Mouse (Mus musculus): ENCODE results near the gene Hmg20b. TPM values are rescaled to one million over a fixed set of nuclear protein-coding genes. Genes with fewer than 3 reads are reported as not detected.
A peak's percentile ranks its signal among the peaks of the same experiment; 100 is the strongest.

The Hmg20b gene
- polyA plus RNA-seq, 1 experiment from 2014 or later = 72.2 TPM

- peak within 1 kb of the TSS; percentile 84 for H3K4me2 ChIP-seq (replicated peaks; ENCODE audit: low read depth)
- DNase-seq (ENCODE audit: low spot score) = no peak
- no peak; the same call in 1 of the 2 replicates for ATAC-seq (ENCODE audit: low FRiP score, low TSS enrichment)
- peak within 1 kb of the TSS; percentile 77 for H3K27ac ChIP-seq (replicated peaks)
- TF ChIP-seq CTCF (IDR thresholded peaks at IDR 0.05; ENCODE audit: low read depth) = no peak
- no peak for TF ChIP-seq EP300 (optimal IDR thresholded peaks at IDR 0.05)
- H3K4me3 ChIP-seq (ENCODE audit: low read depth, low read length) = peak within 1 kb of the TSS; percentile 86
- H3K27me3 ChIP-seq (ENCODE audit: control insufficient read depth, insufficient read depth, low read length) = no peaks in the 10 kb centered on the region
- peaks cover 13% of the 10 kb centered on the region for H3K4me1 ChIP-seq (replicated peaks; ENCODE audit: control insufficient read depth, insufficient read depth)
- no peaks in the 10 kb centered on the region for H3K9me3 ChIP-seq (ENCODE audit: control insufficient read depth, low read length)
- peaks cover 5% of the 10 kb centered on the region; the same call in 1 of the 2 replicates for H3K36me3 ChIP-seq (ENCODE audit: control insufficient read depth, insufficient read depth, low read length)
- WGBS = under 1% methylated on average over 53 of the region's 59 CpGs
- H3K9ac ChIP-seq (ENCODE audit: low read length) = peak within 1 kb of the TSS; percentile 91
Observed at GRCm38 (mm10) chr10:81377793-81378552, 27.7 kb upstream of the Hmg20b start, which contains the start of gene Fzr1. Fzr1 (minus strand) TSS chr10:81378516.

- no peak for DNase-seq (ENCODE audit: low spot score)
Observed at GRCm38 (mm10) chr10:81377362-81377664, 27.0 kb upstream of the Hmg20b start.

DNA sequence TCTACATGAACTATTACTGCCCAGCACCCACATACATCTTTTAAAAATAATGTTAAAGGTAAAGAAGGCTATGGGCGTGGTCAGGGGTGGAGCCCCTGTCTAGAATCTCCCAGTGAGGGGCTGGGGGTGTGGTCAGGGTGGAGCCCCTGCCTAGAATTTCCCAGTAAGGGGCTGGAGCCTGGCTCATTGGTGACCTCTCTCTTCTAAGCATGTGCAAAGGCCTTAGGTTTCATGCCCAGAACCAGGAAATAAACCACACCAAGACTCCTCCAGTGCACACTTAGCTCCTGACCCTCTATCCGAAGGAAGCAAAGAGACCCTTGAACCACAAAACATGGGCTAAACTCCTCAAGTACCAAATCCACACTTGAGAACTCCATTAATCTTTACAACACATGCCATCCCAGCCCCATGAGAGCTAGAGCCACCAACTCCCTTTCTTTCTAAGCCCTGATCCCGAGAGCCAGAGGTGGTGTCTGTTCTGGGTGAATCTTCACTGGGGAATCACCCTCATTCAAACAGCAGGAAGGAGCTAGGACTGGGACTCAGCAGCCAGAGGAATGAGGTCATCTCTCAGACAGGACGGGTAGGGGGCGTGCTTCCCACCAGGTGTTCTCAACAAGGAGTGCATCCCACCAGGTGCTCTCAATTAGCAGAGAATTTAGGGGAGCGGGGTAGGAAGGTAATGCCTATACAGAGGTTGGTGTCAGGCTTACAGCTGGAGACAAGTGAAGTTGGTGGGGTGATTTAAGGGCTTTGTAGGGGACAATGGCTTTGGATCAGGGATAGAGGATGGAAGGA is 26.5 kb upstream of the Hmg20b start:
- peak overlapping the region; percentile 84 for H3K4me2 ChIP-seq (replicated peaks; ENCODE audit: low read depth)
- 28% methylated on average over 6 of the region's 6 CpGs for WGBS
- peaks cover 13% of the 10 kb centered on the region for H3K4me1 ChIP-seq (replicated peaks; ENCODE audit: control insufficient read depth, insufficient read depth)
- no peak for TF ChIP-seq EP300 (optimal IDR thresholded peaks at IDR 0.05)
- 0 out of 2 replicates have a peak, but pooled peaks have one; percentile 23 for TF ChIP-seq CTCF (IDR thresholded peaks at IDR 0.05; ENCODE audit: low read depth)
- H3K4me3 ChIP-seq (ENCODE audit: low read depth, low read length) = peak overlapping the region; percentile 86
- peak overlapping the region; percentile 91 for H3K9ac ChIP-seq (ENCODE audit: low read length)
- H3K9me3 ChIP-seq (ENCODE audit: control insufficient read depth, low read length) = no peaks in the 10 kb centered on the region
- peaks cover 5% of the 10 kb centered on the region; the same call in 1 of the 2 replicates for H3K36me3 ChIP-seq (ENCODE audit: control insufficient read depth, insufficient read depth, low read length)
- ATAC-seq (ENCODE audit: low FRiP score, low TSS enrichment) = no peak
- peak overlapping the region; percentile 77 for H3K27ac ChIP-seq (replicated peaks)
- DNase-seq (ENCODE audit: low spot score) = peak; percentile 63
- H3K27me3 ChIP-seq (ENCODE audit: control insufficient read depth, insufficient read depth, low read length) = no peaks in the 10 kb centered on the region

More at GRCm38 (mm10) chr10:81377362-81377664, 27.0 kb upstream of the Hmg20b start:
- Histone ChIP-seq H3K9me3 (ENCODE audit: control insufficient read depth, low read length) (no peaks in the 10 kb centered on the region), H3K4me1 (replicated peaks; ENCODE audit: control insufficient read depth, insufficient read depth) (peaks cover 13% of the 10 kb centered on the region), H3K27ac (replicated peaks) (peak overlapping the region; percentile 77), H3K9ac (ENCODE audit: low read length) (peak overlapping the region; percentile 91), H3K27me3 (ENCODE audit: control insufficient read depth, insufficient read depth, low read length) (no peaks in the 10 kb centered on the region), H3K4me3 (ENCODE audit: low read depth, low read length) (peak overlapping the region; percentile 86), H3K36me3 (ENCODE audit: control insufficient read depth, insufficient read depth, low read length) (peaks cover 5% of the 10 kb centered on the region; the same call in 1 of the 2 replicates), H3K4me2 (replicated peaks; ENCODE audit: low read depth) (peak overlapping the region; percentile 84)
- no peak for ATAC-seq (ENCODE audit: low FRiP score, low TSS enrichment)
- WGBS = 32% methylated on average over 2 of the region's 2 CpGs
- no peak for TF ChIP-seq CTCF (IDR thresholded peaks at IDR 0.05; ENCODE audit: low read depth)
- TF ChIP-seq EP300 (optimal IDR thresholded peaks at IDR 0.05) = no peak

- no peak overlapping the region for H3K4me3 ChIP-seq (ENCODE audit: low read depth, low read length)
- H3K36me3 ChIP-seq (ENCODE audit: control insufficient read depth, insufficient read depth, low read length) = peaks cover 14% of the 10 kb centered on the region
- H3K27me3 ChIP-seq (ENCODE audit: control insufficient read depth, insufficient read depth, low read length) = no peaks in the 10 kb centered on the region
- TF ChIP-seq EP300 (optimal IDR thresholded peaks at IDR 0.05) (no peak), CTCF (IDR thresholded peaks at IDR 0.05; ENCODE audit: low read depth) (no peak)
- no peak overlapping the region for H3K4me2 ChIP-seq (replicated peaks; ENCODE audit: low read depth)
- peaks cover 13% of the 10 kb centered on the region for H3K4me1 ChIP-seq (replicated peaks; ENCODE audit: control insufficient read depth, insufficient read depth)
- ATAC-seq (ENCODE audit: low FRiP score, low TSS enrichment) (no peak), DNase-seq (ENCODE audit: low spot score) (no peak)
- WGBS = 93% methylated on average over 10 of the region's 10 CpGs
- no peak overlapping the region for H3K9ac ChIP-seq (ENCODE audit: low read length)
- H3K9me3 ChIP-seq (ENCODE audit: control insufficient read depth, low read length) = no peaks in the 10 kb centered on the region
- no peak overlapping the region for H3K27ac ChIP-seq (replicated peaks)
Observed at GRCm38 (mm10) chr10:81375322-81375721, 25.0 kb upstream of the Hmg20b start.

GRCm38 (mm10) chr10:81367207-81367495 is 16.9 kb upstream of the Hmg20b start:
- H3K4me2 ChIP-seq (replicated peaks; ENCODE audit: low read depth) = no peak overlapping the region
- DNase-seq (ENCODE audit: low spot score) (no peak), ATAC-seq (ENCODE audit: low FRiP score, low TSS enrichment) (no peak)
- WGBS = 75% methylated on average over 6 of the region's 6 CpGs
- H3K9ac ChIP-seq (ENCODE audit: low read length) = no peak overlapping the region
- peak overlapping the region; percentile 82; the same call in 1 of the 2 replicates for H3K27ac ChIP-seq (replicated peaks)
- no peak overlapping the region for H3K4me3 ChIP-seq (ENCODE audit: low read depth, low read length)
- TF ChIP-seq CTCF (IDR thresholded peaks at IDR 0.05; ENCODE audit: low read depth) = no peak
- TF ChIP-seq EP300 (optimal IDR thresholded peaks at IDR 0.05) = no peak
- H3K4me1 ChIP-seq (replicated peaks; ENCODE audit: control insufficient read depth, insufficient read depth) = peaks cover 4% of the 10 kb centered on the region; the same call in 1 of the 2 replicates
- H3K36me3 ChIP-seq (ENCODE audit: control insufficient read depth, insufficient read depth, low read length) = peaks cover 38% of the 10 kb centered on the region
- no peaks in the 10 kb centered on the region for H3K9me3 ChIP-seq (ENCODE audit: control insufficient read depth, low read length)
- no peaks in the 10 kb centered on the region for H3K27me3 ChIP-seq (ENCODE audit: control insufficient read depth, insufficient read depth, low read length)
